Mouse (Mus musculus) skeletal muscle tissue, adult 2 months (tissue): ENCODE results near the gene R3hdm2.
A peak's percentile ranks its signal among the peaks of the same experiment; 100 is the strongest.

Source experiments
- DNase-seq: peaks from one replicate; pipeline ENCODE4 v3.0.0-alpha.2; 2012; ENCODE audit warnings: low read depth, low spot score

The R3hdm2 gene

GRCm38 (mm10) chr10:127516576-127517260, 136.6 kb downstream of the R3hdm2 start:
- no peak for DNase-seq

GRCm38 (mm10) chr10:127517941-127518340, 137.8 kb downstream of the R3hdm2 start:
- no peak for DNase-seq

DNA sequence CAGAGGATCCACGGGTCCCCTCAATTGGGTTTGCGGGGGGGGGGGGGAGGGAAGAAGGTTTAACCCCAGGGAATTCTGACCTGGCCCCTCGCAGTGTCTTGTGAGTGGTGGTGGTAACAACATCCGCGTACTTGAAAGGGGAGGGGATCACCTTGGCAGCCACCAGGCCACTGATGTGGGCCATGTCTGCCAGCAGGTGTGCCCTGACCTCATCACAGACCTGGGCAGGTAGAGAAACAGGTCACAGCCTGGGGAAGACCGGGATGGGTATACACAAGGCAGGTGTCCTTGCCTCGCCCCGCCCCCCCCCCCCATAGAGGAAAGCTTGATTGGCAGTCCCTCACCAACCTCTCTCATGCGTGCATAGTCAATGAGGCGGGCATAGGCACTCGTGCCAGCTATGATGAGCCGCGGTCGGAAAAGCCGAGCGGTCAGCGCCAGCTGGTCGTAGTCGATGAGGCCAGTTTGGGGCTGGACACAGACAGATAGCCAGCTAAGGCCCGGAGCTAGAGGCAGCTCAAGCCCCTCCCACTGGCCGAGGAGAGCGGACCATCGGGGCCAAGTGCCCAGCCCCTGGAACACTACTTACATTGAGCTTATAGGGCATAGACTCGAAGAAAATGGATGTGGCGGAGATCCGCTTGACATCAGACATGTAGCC, 139.0 kb downstream of the R3hdm2 start:
- DNase-seq: no peak

GRCm38 (mm10) chr10:127519903-127520713, 140.0 kb downstream of the R3hdm2 start:
- no peak for DNase-seq

- no peak for DNase-seq
Measured at GRCm38 (mm10) chr10:127520714-127521357, 140.7 kb downstream of the R3hdm2 start.

DNA sequence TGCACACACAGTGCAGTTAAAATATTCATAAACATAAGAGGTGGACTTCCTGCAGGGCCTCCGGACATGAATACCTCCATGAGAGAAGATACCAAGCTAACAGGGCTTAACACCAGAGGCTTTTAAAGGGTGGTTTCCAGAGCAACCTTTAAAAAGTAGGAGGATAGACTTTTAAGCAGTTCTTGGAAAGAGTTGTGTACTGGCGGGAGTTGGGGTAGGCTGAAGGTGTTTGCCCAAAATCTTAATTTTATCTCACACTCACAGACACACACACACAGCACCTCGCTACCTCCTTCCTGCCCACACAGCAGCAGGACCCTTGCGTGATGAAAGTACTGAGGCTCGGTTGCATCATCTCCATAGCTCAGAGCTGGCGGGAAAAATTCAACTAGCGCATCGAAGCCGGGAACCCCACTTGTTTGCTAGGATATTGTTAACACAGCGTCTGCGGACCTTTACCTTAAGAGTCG, 141.5 kb downstream of the R3hdm2 start:
- DNase-seq: no peak

DNA sequence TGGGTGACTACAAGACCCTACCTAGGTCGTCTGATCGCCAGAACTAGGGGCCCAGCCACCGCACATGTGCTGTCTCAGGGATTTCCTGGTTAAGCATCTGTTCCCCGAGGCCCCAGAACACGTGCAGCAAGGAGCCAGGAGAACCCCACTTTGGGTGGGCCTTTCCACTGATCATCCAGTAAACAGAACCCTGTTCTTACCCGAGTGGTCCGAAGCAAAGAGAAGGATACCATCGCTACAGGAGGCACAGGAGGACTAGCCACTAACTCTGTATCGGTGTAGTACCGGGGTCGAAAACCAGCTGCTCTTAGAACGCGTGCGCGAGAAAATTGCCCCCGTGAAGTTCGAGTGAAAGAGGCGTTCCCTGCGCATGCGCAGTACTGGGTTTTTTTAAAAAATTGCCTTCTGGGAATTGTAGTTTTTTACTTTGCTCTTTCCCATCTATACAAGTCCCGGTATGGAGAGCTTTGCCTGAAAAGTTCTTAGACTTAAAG, 142.0 kb downstream of the R3hdm2 start, which contains the start of gene Shmt2:
Gene Shmt2, minus strand, starts transcription at position 357 of the 494 bp plus-strand sequence.
- DNase-seq: peak; percentile 88

GRCm38 (mm10) chr10:127524646-127525255, 144.6 kb downstream of the R3hdm2 start:
- DNase-seq: no peak

GRCm38 (mm10) chr10:127526048-127526447, 145.9 kb downstream of the R3hdm2 start:
- DNase-seq: no peak

GRCm38 (mm10) chr10:127526681-127527080, 146.6 kb downstream of the R3hdm2 start:
- DNase-seq: no peak

- no peak for DNase-seq
Measured at GRCm38 (mm10) chr10:127527481-127527880, 147.4 kb downstream of the R3hdm2 start.

GRCm38 (mm10) chr10:127530945-127531344, 150.8 kb downstream of the R3hdm2 start:
- DNase-seq: no peak

DNA sequence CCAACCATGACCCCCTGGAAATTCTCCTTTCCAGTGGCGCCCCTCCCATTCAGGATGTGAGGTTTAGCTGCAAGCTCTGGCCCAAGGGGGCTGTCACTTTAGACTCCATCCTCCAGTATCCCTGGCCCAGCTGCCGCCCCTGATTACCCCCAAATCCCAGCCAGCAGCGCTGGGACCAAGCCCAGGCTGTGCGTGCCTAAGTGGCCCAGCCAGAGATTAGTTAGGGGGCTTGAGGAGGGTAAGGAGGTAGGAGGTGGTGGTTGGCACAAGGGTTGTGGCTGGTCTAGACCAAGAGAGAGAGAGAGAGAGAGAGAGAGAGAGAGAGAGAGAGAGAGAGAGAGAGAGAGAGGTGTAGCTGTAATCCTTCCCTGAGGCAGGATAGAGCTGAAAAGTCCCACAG, 151.4 kb downstream of the R3hdm2 start:
- DNase-seq: no peak

GRCm38 (mm10) chr10:127534036-127534928, 154.2 kb downstream of the R3hdm2 start, which contains the start of gene Nxph4:
Nxph4 (minus strand) TSS chr10:127534559.
- no peak for DNase-seq

GRCm38 (mm10) chr10:127534929-127535384, 154.8 kb downstream of the R3hdm2 start:
- DNase-seq: no peak

DNA sequence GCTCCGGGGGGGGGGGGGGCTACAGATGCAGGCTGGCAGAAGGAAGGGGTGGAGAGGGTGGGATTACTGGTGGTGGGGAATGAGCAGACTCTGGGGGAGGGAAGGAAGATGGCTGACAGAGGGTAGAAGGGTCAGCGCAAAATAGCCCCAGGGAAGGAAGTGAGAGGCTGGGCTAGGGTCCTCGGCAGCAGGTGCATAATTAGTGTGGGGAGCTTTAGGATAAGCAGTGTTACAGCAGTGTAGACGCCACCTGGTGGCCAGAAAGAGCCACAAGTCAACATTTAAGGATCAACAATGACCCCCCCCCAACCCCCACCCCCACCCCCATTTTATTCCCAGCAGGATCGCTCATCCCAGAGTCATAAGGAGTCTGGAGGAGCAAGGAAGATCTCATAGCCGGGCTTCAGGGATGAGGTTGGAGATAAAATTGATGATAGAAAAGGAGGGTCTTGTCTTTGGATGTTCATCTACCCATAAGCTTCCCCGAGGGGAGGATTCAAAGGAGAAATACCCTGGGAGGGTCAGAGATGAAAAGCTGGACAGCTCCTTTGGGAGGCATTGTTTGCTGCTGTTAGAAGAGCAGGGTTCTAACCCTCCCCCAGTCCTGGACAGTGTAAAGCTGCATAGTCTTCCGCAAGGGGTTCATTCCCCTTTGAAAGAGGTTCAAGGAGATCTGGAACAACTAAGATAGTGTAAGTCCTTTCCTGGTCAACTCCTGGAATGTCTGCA, 156.6 kb downstream of the R3hdm2 start:
- DNase-seq: no peak

DNA sequence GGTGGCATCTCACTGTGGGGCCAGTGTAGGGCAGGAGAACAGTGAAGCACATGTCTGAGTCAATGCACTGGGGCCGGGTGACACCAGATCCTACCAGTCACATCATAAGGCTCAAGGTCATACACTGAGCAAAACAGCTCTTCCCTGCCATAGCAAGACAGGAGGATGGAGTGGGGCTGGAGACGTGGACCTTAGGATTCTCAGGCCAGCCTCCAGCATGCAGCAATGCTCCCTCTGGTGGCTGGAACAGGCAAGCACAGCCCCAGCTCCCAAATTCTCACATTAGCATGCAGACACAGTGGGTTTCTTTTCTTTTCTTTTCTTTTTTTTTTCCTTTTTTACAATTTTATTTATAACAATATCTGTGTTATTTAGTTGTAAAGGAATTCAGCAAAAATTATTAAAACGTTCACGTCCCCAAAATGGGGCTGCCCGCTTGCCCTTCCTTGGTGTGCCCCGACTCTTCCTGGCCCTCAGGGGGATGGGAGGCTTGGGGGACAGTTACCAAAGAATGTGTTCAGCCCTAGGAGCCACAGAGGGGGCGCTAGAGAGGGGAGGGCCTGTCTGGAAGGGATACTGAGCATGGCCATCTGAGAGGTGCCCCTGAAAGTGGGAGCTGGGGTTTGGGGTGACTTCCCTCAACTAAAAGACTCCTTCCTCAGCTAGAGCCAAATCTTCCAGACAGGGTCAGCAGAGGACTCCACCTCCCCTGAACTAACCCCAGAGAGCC, 157.9 kb downstream of the R3hdm2 start:
- peak; percentile 66 for DNase-seq

DNA sequence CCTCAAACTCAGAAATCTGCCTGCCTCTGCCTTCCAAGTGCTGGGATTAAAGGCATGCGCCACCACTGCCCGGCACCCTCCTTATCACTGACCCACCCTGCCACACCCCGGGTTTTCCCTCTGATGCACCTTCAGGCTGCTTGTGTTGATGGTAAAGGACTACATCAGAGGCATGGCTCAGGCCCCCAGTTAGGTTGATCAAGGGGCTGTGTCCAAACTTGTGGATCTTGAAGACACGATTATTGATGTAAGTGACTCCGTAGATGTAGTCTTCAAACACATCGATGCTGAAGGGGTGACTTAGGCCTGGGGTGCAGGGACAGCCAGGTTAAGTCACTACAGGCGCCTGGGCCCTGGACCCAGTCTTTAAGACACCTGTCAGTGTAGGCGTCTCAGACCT, 161.4 kb downstream of the R3hdm2 start:
- no peak for DNase-seq

- DNase-seq: no peak
Measured at GRCm38 (mm10) chr10:127542084-127542483, 162.0 kb downstream of the R3hdm2 start.
